Mouse (Mus musculus) erythroblast, embryonic 14.5 days (primary cell): ENCODE data around the gene Aif1.

Experiments used
- GATA1 ChIP-seq: IDR thresholded peaks from 2 replicates; pipeline ENCODE4 v1.6.1; 2012; ENCODE audit warnings: low read length, inconsistent platforms, mixed read lengths
- TAL1 ChIP-seq: IDR thresholded peaks from 3 replicates; pipeline ENCODE4 v1.6.1; 2012; ENCODE audit warnings: low read length, inconsistent platforms, mixed read lengths

GRCm38 (mm10) chr17:35220156-35220952 lies 44.5 kb upstream of the Aif1 start, which contains the start of gene Gm16181:
- no peak for TF ChIP-seq GATA1
- TF ChIP-seq TAL1: no peak
